ENCODE assay signal across 12 mouse cellular contexts in the genomic region with DNA sequence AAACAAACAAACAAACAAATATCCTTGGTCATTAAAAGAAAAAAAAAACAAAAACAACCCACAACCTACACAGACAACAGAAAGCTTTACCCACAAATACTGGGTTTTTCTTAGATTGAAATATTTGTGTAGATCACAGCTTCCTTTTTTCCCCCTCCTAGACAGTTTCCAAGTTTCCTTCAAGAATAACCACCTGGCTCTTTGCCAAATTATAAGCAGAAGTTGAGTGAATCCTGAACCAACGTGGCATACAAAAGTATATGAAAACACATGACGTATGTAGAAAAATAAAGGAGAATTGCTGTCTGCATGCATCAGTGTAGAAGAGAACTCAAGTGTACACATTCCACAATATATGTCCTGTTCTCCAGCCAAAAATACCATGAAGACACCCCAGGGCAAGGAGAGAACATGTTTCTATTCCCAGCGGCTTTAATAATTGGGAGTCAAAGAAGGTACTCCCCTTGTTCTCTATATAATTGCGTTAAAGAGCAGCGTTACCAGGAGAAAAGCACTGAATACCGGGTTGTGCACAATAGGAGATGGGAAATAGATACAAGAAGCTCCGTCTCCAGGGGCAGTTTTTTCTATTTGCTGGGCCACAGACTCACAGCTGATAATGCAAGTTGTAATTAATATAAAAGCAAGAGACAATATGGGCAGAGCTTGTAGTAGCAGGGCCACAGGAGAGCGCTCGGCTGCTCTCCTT. TPM values are rescaled to one million over a fixed set of nuclear protein-coding genes. Genes with fewer than 3 reads are reported as not detected.
DNase-seq lines count a peak whose midpoint lies in the region; ATAC-seq lines count a peak whose summit lies in the region.
"Had no signal": no experiment of that assay in that cellular context is flagged by ENCODE, and none has a peak within 500 bp of the region (broad histone marks: within the 10 kb centered on the region; RNA-seq: fewer than 3 reads in every experiment).

No protein-coding gene starts in this region.

- no peak for ATAC-seq in heart, embryonic 16.5 days (replicated peaks; ENCODE audit: extremely low read depth, insufficient read depth, low FRiP score)
- ATAC-seq in embryonic facial prominence, embryonic 14.5 days (ENCODE audit: low read depth), result peak; percentile 75
- no peak for ATAC-seq in midbrain, embryonic 14.5 days (ENCODE audit: low FRiP score, low TSS enrichment)

- H3K4me1 ChIP-seq in heart, embryonic 16.5 days (ENCODE audit: control insufficient read depth, insufficient read depth, low read length), result peaks cover 48% of the 10 kb centered on the region
- peaks cover 16% of the 10 kb centered on the region for H3K4me1 ChIP-seq in embryonic facial prominence, embryonic 14.5 days (ENCODE audit: control insufficient read depth, insufficient read depth, low read length)
- peaks cover 32% of the 10 kb centered on the region for H3K4me1 ChIP-seq in midbrain, embryonic 14.5 days (ENCODE audit: control insufficient read depth, insufficient read depth, low read length)

- no peak overlapping the region for H3K4me3 ChIP-seq in heart, embryonic 16.5 days (ENCODE audit: low read length)
- no peak overlapping the region for H3K4me3 ChIP-seq in embryonic facial prominence, embryonic 14.5 days (ENCODE audit: low read depth, low read length)
- peak overlapping the region; percentile 20 for H3K4me3 ChIP-seq in midbrain, embryonic 14.5 days (replicated peaks; ENCODE audit: low read depth, low read length)
- H3K4me3 ChIP-seq: erythroblast, embryonic 14.5 days had no signal

- peak overlapping the region; percentile 75 for H3K27ac ChIP-seq in heart, embryonic 16.5 days (ENCODE audit: low read length)
- peak overlapping the region; percentile 29; the same call in 1 of the 2 replicates for H3K27ac ChIP-seq in embryonic facial prominence, embryonic 14.5 days (replicated peaks; ENCODE audit: low read depth, low read length)
- H3K27ac ChIP-seq in midbrain, embryonic 14.5 days (replicated peaks; ENCODE audit: low read depth, low read length), result no peak overlapping the region; the same call in 1 of the 2 replicates

- H3K36me3 ChIP-seq in heart, embryonic 16.5 days (ENCODE audit: control insufficient read depth, insufficient read depth), result peaks cover 2% of the 10 kb centered on the region
- peaks cover 10% of the 10 kb centered on the region; the same call in 1 of the 2 replicates for H3K36me3 ChIP-seq in embryonic facial prominence, embryonic 14.5 days (ENCODE audit: control insufficient read depth, insufficient read depth, low read length)
- 0 out of 2 replicates have a peak, but pooled peaks cover 7% of the 10 kb centered on the region for H3K36me3 ChIP-seq in midbrain, embryonic 14.5 days (ENCODE audit: control insufficient read depth, insufficient read depth, low read length)

- no peak for DNase-seq in heart, adult 18-20 months
- peak; percentile 48 for DNase-seq in 3T3-L1 (ENCODE audit: low read depth, low spot score)
- DNase-seq in embryonic facial prominence, embryonic 14.5 days (ENCODE audit: low spot score), result no peak
- DNase-seq in midbrain, embryonic 14.5 days, result peak; percentile 41
- DNase-seq in urinary bladder, postnatal 4 days (ENCODE audit: low spot score in 2 of 2), result no peak
- no peak for DNase-seq in ovary, adult 18-20 months (ENCODE audit: low spot score)
- DNase-seq: cerebellum, postnatal 25 days; kidney, postnatal 4 days; retina, postnatal 1 day had no signal

- no peaks in the 10 kb centered on the region for H3K9me3 ChIP-seq in heart, embryonic 16.5 days (replicated peaks; ENCODE audit: control insufficient read depth, low read length)
- H3K9me3 ChIP-seq in embryonic facial prominence, embryonic 14.5 days (ENCODE audit: control insufficient read depth, low read length), result no peaks in the 10 kb centered on the region
- H3K9me3 ChIP-seq in midbrain, embryonic 14.5 days (ENCODE audit: control insufficient read depth, low read length), result no peaks in the 10 kb centered on the region

- H3K4me2 ChIP-seq in heart, embryonic 16.5 days (ENCODE audit: low read depth, low read length), result peak overlapping the region; percentile 32; the same call in 1 of the 2 replicates
- peak overlapping the region; percentile 39 for H3K4me2 ChIP-seq in embryonic facial prominence, embryonic 14.5 days (ENCODE audit: low read depth, low read length)
- H3K4me2 ChIP-seq in midbrain, embryonic 14.5 days (ENCODE audit: low read length), result peak overlapping the region; percentile 49

- WGBS in heart, embryonic 16.5 days, result 62% methylated on average over 9 of the region's 9 CpGs
- 59% methylated on average over 9 of the region's 9 CpGs for WGBS in embryonic facial prominence, embryonic 14.5 days
- 25% methylated on average over 9 of the region's 9 CpGs for WGBS in midbrain, embryonic 14.5 days

- no peak overlapping the region for H3K9ac ChIP-seq in heart, embryonic 16.5 days (ENCODE audit: low read length)
- H3K9ac ChIP-seq in embryonic facial prominence, embryonic 14.5 days (ENCODE audit: low read depth, low read length), result 0 out of 2 replicates have a peak overlapping the region, but pooled peaks have one; percentile 20
- H3K9ac ChIP-seq in midbrain, embryonic 14.5 days (replicated peaks; ENCODE audit: low read length), result no peak overlapping the region; the same call in 1 of the 2 replicates

- no peaks in the 10 kb centered on the region for H3K27me3 ChIP-seq in heart, embryonic 16.5 days (ENCODE audit: control insufficient read depth, insufficient read depth, low read length)
- no peaks in the 10 kb centered on the region for H3K27me3 ChIP-seq in embryonic facial prominence, embryonic 14.5 days (replicated peaks; ENCODE audit: control insufficient read depth, insufficient read depth, low read length)
- H3K27me3 ChIP-seq in midbrain, embryonic 14.5 days (ENCODE audit: control insufficient read depth, insufficient read depth, low read length), result no peaks in the 10 kb centered on the region

RNA-seq across cellular contexts. Expression of a gene that starts 13.6 kb away (rescaled TPM):
- 22.1 and 22.6 TPM in 2 replicates for polyA plus RNA-seq in heart, embryonic 16.5 days (2015; fragmentation: Nextera tagmentation; extraction: Ambion mirVana)
- total RNA-seq in heart, adult 18-20 months (2021), result 10 to 100 TPM; 19.1 to 24.3 TPM
- 30.4 and 40.4 TPM in 2 replicates for polyA plus RNA-seq in embryonic facial prominence, embryonic 14.5 days (2014; fragmentation: Nextera tagmentation; extraction: Ambion mirVana)
- polyA plus RNA-seq in midbrain, embryonic 14.5 days (2014; fragmentation: Nextera tagmentation; extraction: Ambion mirVana), result 83.1 and 84.9 TPM in 2 replicates
- total RNA-seq: megakaryocyte-erythroid progenitor cell, adult 5-6 weeks had no signal
- polyA plus RNA-seq: erythroblast, embryonic 14.5 days had no signal

Comparison
In these comparisons a context has a peak if more than half of its experiments do, and no peak if none do; other contexts are left out.
1. DNase-seq: peak in 3T3-L1 (single experiment) and midbrain, embryonic 14.5 days (single experiment); none in heart, adult 18-20 months (0 of 2), embryonic facial prominence, embryonic 14.5 days (single experiment), urinary bladder, postnatal 4 days (0 of 2) and ovary, adult 18-20 months (single experiment).
2. Peak in every context shown above with its lines, with median percentiles within 50 percentile points of each other: H3K4me2 ChIP-seq.